Mouse (Mus musculus): ENCODE results near the gene Eif6. TPM values are rescaled to one million over a fixed set of nuclear protein-coding genes. Genes with fewer than 3 reads are reported as not detected.

The Eif6 gene
- total RNA-seq, 2 experiments from 2014 or later, result 61.7 to 65.1 TPM

- Histone ChIP-seq H3K4me3 (no peak overlapping the region), H3K27ac (no peak overlapping the region)
- TF ChIP-seq CTCF (conservative IDR thresholded peaks at IDR 0.05), result peak; percentile 68
- no peak for DNase-seq (ENCODE audit: low spot score in 2 of 2)
Observed at GRCm38 (mm10) chr2:155802761-155803160, 24.0 kb downstream of the Eif6 start.

GRCm38 (mm10) chr2:155798613-155799012, 28.1 kb downstream of the Eif6 start:
- Histone ChIP-seq H3K4me3 (no peak overlapping the region), H3K27ac (no peak overlapping the region)
- DNase-seq (ENCODE audit: low spot score in 2 of 2), result no peak
- no peak for TF ChIP-seq CTCF (conservative IDR thresholded peaks at IDR 0.05)

GRCm38 (mm10) chr2:155794674-155795445, 31.9 kb downstream of the Eif6 start:
- no peak for TF ChIP-seq CTCF (conservative IDR thresholded peaks at IDR 0.05)
- DNase-seq (ENCODE audit: low spot score in 2 of 2), result no peak
- no peak overlapping the region for H3K4me3 ChIP-seq
- H3K27ac ChIP-seq, result no peak overlapping the region

GRCm38 (mm10) chr2:155792899-155793298, 33.8 kb downstream of the Eif6 start:
- DNase-seq (ENCODE audit: low spot score in 2 of 2), result no peak
- no peak for TF ChIP-seq CTCF (conservative IDR thresholded peaks at IDR 0.05)
- Histone ChIP-seq H3K4me3 (no peak overlapping the region), H3K27ac (no peak overlapping the region)

GRCm38 (mm10) chr2:155787949-155788931, 38.5 kb downstream of the Eif6 start:
- no peak overlapping the region for H3K4me3 ChIP-seq
- no peak for DNase-seq (ENCODE audit: low spot score in 2 of 2)
- no peak overlapping the region for H3K27ac ChIP-seq
- TF ChIP-seq CTCF (conservative IDR thresholded peaks at IDR 0.05), result no peak

- Histone ChIP-seq H3K27ac (no peak overlapping the region), H3K4me3 (no peak overlapping the region)
- TF ChIP-seq CTCF (conservative IDR thresholded peaks at IDR 0.05), result no peak
- DNase-seq (ENCODE audit: low spot score in 2 of 2), result no peak
Observed at GRCm38 (mm10) chr2:155786905-155787304, 39.8 kb downstream of the Eif6 start.

GRCm38 (mm10) chr2:155784534-155784933, 42.2 kb downstream of the Eif6 start:
- Histone ChIP-seq H3K27ac (no peak overlapping the region), H3K4me3 (no peak overlapping the region)
- no peak for DNase-seq (ENCODE audit: low spot score in 2 of 2)
- no peak for TF ChIP-seq CTCF (conservative IDR thresholded peaks at IDR 0.05)

- DNase-seq (ENCODE audit: low spot score in 2 of 2), result no peak
- no peak overlapping the region for H3K4me3 ChIP-seq
- no peak for TF ChIP-seq CTCF (conservative IDR thresholded peaks at IDR 0.05)
- H3K27ac ChIP-seq, result no peak overlapping the region
Observed at GRCm38 (mm10) chr2:155779506-155779905, 47.2 kb downstream of the Eif6 start.

- no peak for DNase-seq (ENCODE audit: low spot score in 2 of 2)
- Histone ChIP-seq H3K4me3 (no peak overlapping the region), H3K27ac (no peak overlapping the region)
- no peak for TF ChIP-seq CTCF (conservative IDR thresholded peaks at IDR 0.05)
Observed at GRCm38 (mm10) chr2:155779066-155779465, 47.7 kb downstream of the Eif6 start.

- Histone ChIP-seq H3K4me3 (no peak overlapping the region), H3K27ac (no peak overlapping the region)
- DNase-seq (ENCODE audit: low spot score in 2 of 2), result no peak
- no peak for TF ChIP-seq CTCF (conservative IDR thresholded peaks at IDR 0.05)
Observed at GRCm38 (mm10) chr2:155778004-155778403, 48.7 kb downstream of the Eif6 start.

- no peak for DNase-seq (ENCODE audit: low spot score in 2 of 2)
- TF ChIP-seq CTCF (conservative IDR thresholded peaks at IDR 0.05), result no peak
- no peak overlapping the region for H3K27ac ChIP-seq
- H3K4me3 ChIP-seq, result no peak overlapping the region
Observed at GRCm38 (mm10) chr2:155777688-155777985, 49.1 kb downstream of the Eif6 start.

- Histone ChIP-seq H3K27ac (no peak overlapping the region), H3K4me3 (no peak overlapping the region)
- no peak for TF ChIP-seq CTCF (conservative IDR thresholded peaks at IDR 0.05)
Observed at GRCm38 (mm10) chr2:155776824-155777687, 49.7 kb downstream of the Eif6 start.

More at GRCm38 (mm10) chr2:155776824-155777687, 49.7 kb downstream of the Eif6 start:
- DNase-seq (ENCODE audit: low spot score in 2 of 2), result no peak
